Mouse (Mus musculus) cerebellum, adult 11-12 months (tissue): Measurements from ENCODE around the gene Rad17.
A peak's percentile ranks its signal among the peaks of the same experiment; 100 is the strongest.

Experiments used
- DNase-seq: peaks from one replicate; pipeline ENCODE4 v3.0.0; 2022

Gene Rad17

GRCm38 (mm10) chr13:100612903-100613302 lies 37.9 kb downstream of the Rad17 start:
- DNase-seq: no peak

GRCm38 (mm10) chr13:100612251-100612650 lies 38.6 kb downstream of the Rad17 start:
- DNase-seq: peak; percentile 69

- no peak for DNase-seq
Observed at GRCm38 (mm10) chr13:100611266-100611665, 39.6 kb downstream of the Rad17 start.

GRCm38 (mm10) chr13:100607756-100608155 lies 43.1 kb downstream of the Rad17 start:
- DNase-seq: no peak

GRCm38 (mm10) chr13:100605845-100606244 lies 45.0 kb downstream of the Rad17 start:
- no peak for DNase-seq

GRCm38 (mm10) chr13:100603738-100604095 lies 47.1 kb downstream of the Rad17 start:
- DNase-seq: no peak

GRCm38 (mm10) chr13:100603031-100603737 lies 47.7 kb downstream of the Rad17 start:
- no peak for DNase-seq

GRCm38 (mm10) chr13:100602239-100602902 lies 48.5 kb downstream of the Rad17 start:
- DNase-seq: no peak

GRCm38 (mm10) chr13:100601034-100601433 lies 49.8 kb downstream of the Rad17 start:
- no peak for DNase-seq

- no peak for DNase-seq
Observed at GRCm38 (mm10) chr13:100600317-100600716, 50.5 kb downstream of the Rad17 start.

- no peak for DNase-seq
Observed at GRCm38 (mm10) chr13:100597284-100597683, 53.6 kb downstream of the Rad17 start.

GRCm38 (mm10) chr13:100595552-100595885 lies 55.3 kb downstream of the Rad17 start:
- no peak for DNase-seq

- DNase-seq: no peak
Observed at GRCm38 (mm10) chr13:100594838-100595551, 55.9 kb downstream of the Rad17 start.

- DNase-seq: peak; percentile 62
Observed at GRCm38 (mm10) chr13:100594041-100594792, 56.6 kb downstream of the Rad17 start.

GRCm38 (mm10) chr13:100588646-100589045 lies 62.2 kb downstream of the Rad17 start:
- DNase-seq: peak; percentile 16

- no peak for DNase-seq
Observed at GRCm38 (mm10) chr13:100582144-100582543, 68.7 kb downstream of the Rad17 start.

GRCm38 (mm10) chr13:100581701-100582100 lies 69.2 kb downstream of the Rad17 start:
- DNase-seq: no peak

GRCm38 (mm10) chr13:100579951-100580350 lies 70.9 kb downstream of the Rad17 start:
- DNase-seq: no peak

- no peak for DNase-seq
Observed at GRCm38 (mm10) chr13:100579220-100579619, 71.6 kb downstream of the Rad17 start.

- no peak for DNase-seq
Observed at GRCm38 (mm10) chr13:100575950-100576349, 74.9 kb downstream of the Rad17 start.

- no peak for DNase-seq
Observed at GRCm38 (mm10) chr13:100570713-100571112, 80.1 kb downstream of the Rad17 start.

GRCm38 (mm10) chr13:100568359-100568758 lies 82.5 kb downstream of the Rad17 start:
- DNase-seq: no peak
